Mouse (Mus musculus): ENCODE data around the gene Shroom3.

DNA sequence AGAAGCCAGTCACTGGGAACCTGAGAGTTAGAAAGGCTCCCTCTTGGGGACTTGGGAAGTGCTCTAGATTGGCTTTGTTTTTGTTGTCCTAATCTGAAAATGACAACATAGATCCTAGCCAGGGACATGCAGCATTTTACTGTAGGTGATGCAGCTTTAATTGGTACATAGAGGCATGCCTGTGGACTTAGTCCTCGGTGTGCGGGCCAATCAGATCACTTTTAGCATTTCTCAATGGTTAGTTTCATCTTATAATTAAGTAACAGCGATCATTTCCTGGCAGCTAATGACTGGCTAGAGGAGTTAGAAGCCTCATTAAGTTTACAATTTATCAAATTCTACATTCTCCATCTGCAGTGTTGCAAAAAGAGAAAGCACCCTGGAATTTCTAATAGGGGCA is 167.7 kb downstream of the Shroom3 start:
- no peak for TF ChIP-seq POLR2A (IDR thresholded peaks at IDR 0.05; ENCODE audit: borderline replicate concordance, low read depth, low read length)
- TF ChIP-seq CTCF (IDR thresholded peaks at IDR 0.05; ENCODE audit: low read depth, low read length) = no peak

All from bone marrow macrophage, adult 2 months (primary cell).